Mouse (Mus musculus): Measurements from ENCODE around the gene Ccdc124.

GRCm38 (mm10) chr8:70907518-70907917 is 33.8 kb upstream of the Ccdc124 start:
- TF ChIP-seq HCFC1 (IDR thresholded peaks at IDR 0.05; ENCODE audit: borderline replicate concordance, insufficient read depth, low read length), result no peak
- no peak for TF ChIP-seq ZNF384 (IDR thresholded peaks at IDR 0.05; ENCODE audit: low read depth, low read length)
